Mouse (Mus musculus) kidney, embryonic 14.5 days (tissue): ENCODE measurements around the gene Arhgef6. TPM values are rescaled to one million over a fixed set of nuclear protein-coding genes. Genes with fewer than 3 reads are reported as not detected.

Experiments used
- ATAC-seq: fragments of 200-750 bp; cut with Nextera tagmentation; 2 replicates; pipeline ENCODE4 v1.8.0; 2017; ENCODE audit warnings: moderate number of reproducible peaks, mild to moderate bottlenecking, moderate TSS enrichment, moderate library complexity; ENCODE audit not compliant: low FRiP score, low TSS enrichment
- H3K27ac ChIP-seq: fragments of 300-500 bp; sonication (generic); 2 replicates; pipeline ENCODE4 v1.5.1; 2014; ENCODE audit warnings: low read depth, mild to moderate bottlenecking, low read length, moderate library complexity, mixed read lengths
- H3K27me3 ChIP-seq: fragments of 300-500 bp; sonication (generic); 2 replicates; pipeline ENCODE4 v1.6.1; 2014; ENCODE audit warnings: mild to moderate bottlenecking, low read length; ENCODE audit not compliant: control insufficient read depth, insufficient read depth
- H3K36me3 ChIP-seq: fragments of 300-500 bp; sonication (generic); 2 replicates; pipeline ENCODE4 v1.6.1; 2014; ENCODE audit warnings: low read length, mixed read lengths; ENCODE audit not compliant: control insufficient read depth, insufficient read depth
- H3K4me1 ChIP-seq: fragments of 300-500 bp; sonication (generic); 2 replicates; pipeline ENCODE4 v1.6.1; 2014; ENCODE audit warnings: low read length, mixed read lengths; ENCODE audit not compliant: control insufficient read depth, insufficient read depth
- H3K4me2 ChIP-seq: fragments of 300-500 bp; sonication (generic); replicated peaks from 2 replicates; pipeline ENCODE4 v1.6.1; 2014; ENCODE audit warnings: low read depth, mild to moderate bottlenecking, low read length
- H3K4me3 ChIP-seq: fragments of 300-500 bp; sonication (generic); 2 replicates; pipeline ENCODE4 v1.5.1; 2014; ENCODE audit warnings: mild to moderate bottlenecking, low read length
- H3K9ac ChIP-seq: fragments of 300-500 bp; sonication (generic); 2 replicates; pipeline ENCODE4 v1.6.1; 2014; ENCODE audit warnings: low read depth, mild to moderate bottlenecking, low read length, moderate library complexity
- H3K9me3 ChIP-seq: fragments of 300-500 bp; sonication (generic); 2 replicates; pipeline ENCODE4 v1.6.1; 2016; ENCODE audit warnings: low read length; ENCODE audit not compliant: control insufficient read depth
- WGBS: fragments of 180-500 bp; shearing (Covaris S2); extraction: QIAGEN DNeasy Blood & Tissue Kit; methylation state at CpG from one replicate; pipeline ENCODE4 v1.1.7; 2014; 5-methylcytosine and 5-hydroxymethylcytosine counted together
- polyA plus RNA-seq: library from polyadenylated mRNA; unstranded; fragments of >200 nt; fragmentation: Nextera tagmentation; extraction: Ambion mirVana; gene quantifications from 2 replicates; pipeline ENCODE4 v1.2.1, GENCODE M21; 2014

Gene Arhgef6
- polyA plus RNA-seq, 1 experiment from 2014 or later: 3.0 TPM

- Histone ChIP-seq H3K36me3 (no peaks in the 10 kb centered on the region), H3K27me3 (no peaks in the 10 kb centered on the region), H3K4me1 (no peaks in the 10 kb centered on the region), H3K27ac (no peak overlapping the region), H3K9me3 (no peaks in the 10 kb centered on the region), H3K9ac (no peak overlapping the region), H3K4me2 (no peak overlapping the region), H3K4me3 (no peak overlapping the region)
- ATAC-seq: no peak
- 89% methylated on average over 5 of the region's 5 CpGs for WGBS
These were observed 119.0 kb downstream of the Arhgef6 start for GRCm38 (mm10) chrX:57219563-57219962.

DNA sequence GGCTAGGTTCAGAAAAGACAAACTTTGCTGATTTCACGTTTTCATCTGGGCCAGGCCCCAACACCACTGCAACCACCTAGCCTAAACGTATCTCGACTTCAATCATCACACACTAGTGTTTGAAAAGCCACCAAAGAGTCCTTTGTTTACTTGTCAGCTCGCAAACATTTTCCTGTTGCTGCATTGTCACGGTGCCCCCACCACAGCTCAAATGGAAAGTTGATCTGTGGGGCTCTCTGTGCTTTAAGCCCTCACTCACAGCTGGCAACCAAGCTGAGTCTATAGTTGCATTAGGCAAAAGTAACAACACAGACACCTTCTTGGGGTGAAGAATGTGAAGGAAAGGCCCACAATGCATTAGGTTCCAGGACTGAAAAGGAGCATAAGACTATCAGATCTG is 122.3 kb downstream of the Arhgef6 start:
- WGBS: 81% methylated on average over 5 of the region's 5 CpGs
- ATAC-seq: no peak
- Histone ChIP-seq H3K4me1 (no peaks in the 10 kb centered on the region), H3K4me2 (no peak overlapping the region), H3K9me3 (no peaks in the 10 kb centered on the region), H3K27ac (no peak overlapping the region), H3K36me3 (no peaks in the 10 kb centered on the region), H3K27me3 (no peaks in the 10 kb centered on the region), H3K4me3 (no peak overlapping the region), H3K9ac (no peak overlapping the region)

- H3K36me3 ChIP-seq: no peaks in the 10 kb centered on the region
- ATAC-seq: no peak
- no peak overlapping the region for H3K9ac ChIP-seq
These were observed 123.0 kb downstream of the Arhgef6 start for GRCm38 (mm10) chrX:57215495-57215894.

GRCm38 (mm10) chrX:57212862-57213261 is 125.7 kb downstream of the Arhgef6 start:
- ATAC-seq: no peak
- Histone ChIP-seq H3K9ac (no peak overlapping the region), H3K9me3 (no peaks in the 10 kb centered on the region), H3K27ac (no peak overlapping the region), H3K27me3 (no peaks in the 10 kb centered on the region), H3K4me2 (no peak overlapping the region), H3K36me3 (no peaks in the 10 kb centered on the region), H3K4me3 (no peak overlapping the region), H3K4me1 (no peaks in the 10 kb centered on the region)
- WGBS: 88% methylated on average over 3 of the region's 3 CpGs

More at GRCm38 (mm10) chrX:57215495-57215894, 123.0 kb downstream of the Arhgef6 start:
- WGBS: 95% methylated on average over 4 of the region's 4 CpGs
- Histone ChIP-seq H3K9me3 (no peaks in the 10 kb centered on the region), H3K27ac (no peak overlapping the region), H3K27me3 (no peaks in the 10 kb centered on the region), H3K4me1 (no peaks in the 10 kb centered on the region), H3K4me3 (no peak overlapping the region), H3K4me2 (no peak overlapping the region)

GRCm38 (mm10) chrX:57211876-57212275 is 126.7 kb downstream of the Arhgef6 start, which contains the start of gene Cd40lg:
Gene Cd40lg (plus strand): TSS chrX:57212143.
- no peak for ATAC-seq
- 90% methylated on average over 9 of the region's 9 CpGs for WGBS
- Histone ChIP-seq H3K4me1 (no peaks in the 10 kb centered on the region), H3K4me2 (no peak within 1 kb of the TSS), H3K27me3 (no peaks in the 10 kb centered on the region), H3K36me3 (no peaks in the 10 kb centered on the region), H3K9me3 (no peaks in the 10 kb centered on the region), H3K4me3 (no peak within 1 kb of the TSS), H3K27ac (no peak within 1 kb of the TSS), H3K9ac (no peak within 1 kb of the TSS)

DNA sequence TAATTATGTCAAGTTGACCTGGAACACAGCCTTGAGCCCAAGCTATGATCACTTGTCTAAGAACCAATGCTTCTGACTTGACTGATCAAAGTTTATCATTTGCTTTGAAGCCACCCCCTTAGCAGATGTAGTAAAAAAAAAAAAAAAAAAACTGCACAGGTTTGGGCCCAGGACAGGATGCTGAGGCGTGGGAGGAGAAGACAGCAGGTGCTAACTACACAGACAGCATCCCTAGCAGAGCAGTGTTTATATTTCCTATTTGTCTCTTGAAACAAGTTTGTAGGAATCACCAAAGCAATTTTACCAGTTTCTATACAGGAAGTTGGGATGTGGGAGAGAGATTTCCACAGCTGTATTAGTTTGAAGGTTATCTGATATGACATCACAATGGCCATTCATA is 127.9 kb downstream of the Arhgef6 start:
- no peak for ATAC-seq
- Histone ChIP-seq H3K9ac (no peak overlapping the region), H3K4me2 (no peak overlapping the region), H3K4me3 (no peak overlapping the region), H3K9me3 (no peaks in the 10 kb centered on the region), H3K27me3 (no peaks in the 10 kb centered on the region), H3K27ac (no peak overlapping the region), H3K4me1 (no peaks in the 10 kb centered on the region), H3K36me3 (no peaks in the 10 kb centered on the region)
- 75% methylated on average over 1 of the region's 1 CpGs for WGBS

DNA sequence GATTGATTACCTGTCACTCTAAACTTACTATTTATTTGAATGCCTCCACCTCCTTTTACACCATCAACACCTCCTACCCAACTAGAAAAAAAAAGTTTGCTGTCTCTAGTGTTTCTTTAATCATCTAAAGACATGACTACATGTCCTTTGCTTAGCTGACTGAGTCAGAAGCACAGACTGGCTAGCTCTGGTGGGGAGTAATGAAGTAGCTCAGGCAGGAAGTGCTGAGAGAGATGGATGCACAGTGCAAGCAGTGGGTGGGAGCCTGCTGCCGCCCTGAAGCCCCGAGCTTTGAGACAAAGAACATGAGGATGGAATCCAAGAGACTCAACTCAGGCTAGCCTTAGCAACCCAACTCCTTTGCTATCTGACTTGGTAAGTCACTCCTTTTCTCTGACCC is 138.1 kb downstream of the Arhgef6 start:
- no peaks in the 10 kb centered on the region for H3K9me3 ChIP-seq
- no peak overlapping the region for H3K27ac ChIP-seq
- no peaks in the 10 kb centered on the region for H3K4me1 ChIP-seq
- no peak for ATAC-seq
- no peaks in the 10 kb centered on the region for H3K27me3 ChIP-seq
- 88% methylated on average over 2 of the region's 2 CpGs for WGBS
- H3K4me3 ChIP-seq: no peak overlapping the region
- no peak overlapping the region for H3K4me2 ChIP-seq
- H3K36me3 ChIP-seq: no peaks in the 10 kb centered on the region
- no peak overlapping the region for H3K9ac ChIP-seq

DNA sequence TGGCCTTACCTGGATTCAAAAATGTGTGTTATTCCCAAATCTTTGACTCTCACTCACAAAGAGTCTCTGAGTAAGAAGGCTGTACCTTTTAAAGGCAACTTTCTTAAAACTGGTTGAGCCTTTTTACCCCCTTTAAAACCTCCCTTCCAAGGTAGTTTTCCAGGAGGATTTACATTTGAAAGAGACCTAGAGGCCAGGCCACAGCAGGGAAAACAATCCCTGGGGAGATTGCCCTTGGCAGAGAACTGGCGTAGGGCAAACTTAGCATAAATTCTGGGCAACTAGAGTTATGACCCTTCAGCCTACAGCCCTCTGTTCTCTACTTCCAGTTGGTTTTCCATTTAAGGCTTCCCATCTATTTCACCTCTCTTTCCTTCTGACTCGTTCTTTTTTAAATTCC is 140.5 kb downstream of the Arhgef6 start:
- Histone ChIP-seq H3K27me3 (no peaks in the 10 kb centered on the region), H3K36me3 (no peaks in the 10 kb centered on the region), H3K9me3 (no peaks in the 10 kb centered on the region), H3K4me3 (no peak overlapping the region), H3K4me1 (no peaks in the 10 kb centered on the region), H3K9ac (no peak overlapping the region), H3K27ac (no peak overlapping the region), H3K4me2 (no peak overlapping the region)
- ATAC-seq: no peak
- WGBS: 27% methylated on average over 2 of the region's 2 CpGs

DNA sequence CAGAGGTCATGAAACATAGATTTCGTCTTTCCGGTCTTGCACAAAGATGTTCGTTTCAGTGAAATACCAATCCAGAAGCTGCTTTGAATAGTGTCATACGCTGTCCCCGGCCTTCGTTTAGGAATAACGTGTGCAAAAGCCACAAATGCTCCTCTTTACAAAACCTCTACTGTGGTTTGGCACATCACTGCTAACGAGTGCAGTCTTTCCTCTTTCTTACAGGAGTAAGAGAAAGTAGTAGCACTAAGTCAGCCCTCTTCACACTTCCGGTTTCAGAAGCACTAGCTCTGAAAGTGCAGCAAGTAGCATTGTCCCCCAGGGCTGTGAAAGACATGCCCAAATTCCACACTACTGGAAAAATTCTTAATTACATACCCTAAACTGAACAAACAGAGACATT is 142.2 kb downstream of the Arhgef6 start:
- Histone ChIP-seq H3K4me1 (no peaks in the 10 kb centered on the region), H3K27ac (no peak overlapping the region), H3K9ac (no peak overlapping the region), H3K4me2 (no peak overlapping the region), H3K9me3 (no peaks in the 10 kb centered on the region), H3K27me3 (no peaks in the 10 kb centered on the region), H3K36me3 (no peaks in the 10 kb centered on the region), H3K4me3 (no peak overlapping the region)
- WGBS: 79% methylated on average over 9 of the region's 9 CpGs
- no peak for ATAC-seq

DNA sequence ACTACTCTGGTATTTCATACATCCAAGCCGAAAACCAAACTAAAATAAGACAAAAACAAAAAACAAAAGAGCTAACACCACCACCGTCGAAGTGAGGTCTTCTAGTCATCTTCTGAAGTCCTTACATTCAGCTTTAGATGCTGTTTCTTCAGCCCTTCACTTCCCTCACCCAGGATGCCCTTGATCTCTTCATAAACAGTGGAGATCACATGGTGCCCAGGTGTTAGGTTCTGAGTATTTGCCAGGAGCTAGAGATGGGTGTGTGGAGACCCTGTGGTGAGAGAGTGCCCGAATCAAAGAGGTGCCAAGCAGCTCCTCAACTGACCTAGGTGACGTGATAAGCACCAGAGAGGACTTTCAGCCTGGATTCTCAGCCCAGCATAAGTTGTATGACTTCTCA is 149.2 kb downstream of the Arhgef6 start:
- H3K27me3 ChIP-seq: no peaks in the 10 kb centered on the region
- H3K36me3 ChIP-seq: no peaks in the 10 kb centered on the region
- no peak overlapping the region for H3K4me2 ChIP-seq
- H3K4me1 ChIP-seq: no peaks in the 10 kb centered on the region
- WGBS: 79% methylated on average over 5 of the region's 5 CpGs
- no peaks in the 10 kb centered on the region for H3K9me3 ChIP-seq
- no peak for ATAC-seq
- H3K4me3 ChIP-seq: no peak overlapping the region
- H3K27ac ChIP-seq: no peak overlapping the region
- no peak overlapping the region for H3K9ac ChIP-seq
